Mouse (Mus musculus) heart, adult 2 months (tissue): ENCODE results near the gene Cklf. TPM values are rescaled to one million over a fixed set of nuclear protein-coding genes. Genes with fewer than 3 reads are reported as not detected.
"Not testable (repeated sequence)": the region's sequence is repeated elsewhere in the genome, so short reads cannot be mapped to it uniquely, and the experiment has no call there.

Experiments used
- DNase-seq, 2 experiments: peaks; one replicate each; pipeline ENCODE4 v3.0.0; 2021
- H3K27ac ChIP-seq: fragments of 200-600 bp; 2 replicates; pipeline ENCODE4 v1.8.1; 2022
- H3K27me3 ChIP-seq: fragments of 200-500 bp; 2 replicates; pipeline ENCODE4 v1.6.1; 2012; ENCODE audit warnings: mild to moderate bottlenecking, low read length, inconsistent platforms, mixed read lengths; ENCODE audit not compliant: control insufficient read depth, insufficient read depth
- H3K36me3 ChIP-seq: fragments of 200-500 bp; 2 replicates; pipeline ENCODE4 v1.6.1; 2012; ENCODE audit warnings: low read length, inconsistent platforms; ENCODE audit not compliant: control insufficient read depth, insufficient read depth
- H3K4me1 ChIP-seq: fragments of 200-500 bp; 2 replicates; pipeline ENCODE4 v1.6.1; 2011; ENCODE audit warnings: low read length; ENCODE audit not compliant: control insufficient read depth, insufficient read depth
- H3K4me3 ChIP-seq: fragments of 200-600 bp; 2 replicates; pipeline ENCODE4 v1.8.1; 2022
- H3K79me2 ChIP-seq: fragments of 200-500 bp; replicated peaks from 2 replicates; pipeline ENCODE4 v1.6.1; 2012; ENCODE audit warnings: mild to moderate bottlenecking, inconsistent platforms, low read length, moderate library complexity, mixed read lengths; ENCODE audit not compliant: control insufficient read depth, insufficient read depth
- H3K9ac ChIP-seq: fragments of 200-500 bp; 2 replicates; pipeline ENCODE4 v1.6.1; 2012; ENCODE audit warnings: low read depth, mild to moderate bottlenecking, control low read depth, inconsistent platforms, low read length, mixed read lengths
- CTCF ChIP-seq: fragments of 200-600 bp; IDR thresholded peaks from 2 replicates; pipeline ENCODE4 v1.8.1; 2022; ENCODE audit warnings: antibody characterized with exemption, mild to moderate bottlenecking, moderate library complexity
- EP300 ChIP-seq: fragments of 200-500 bp; IDR thresholded peaks from 2 replicates; pipeline ENCODE4 v1.6.1; 2011; ENCODE audit warnings: low read depth, low read length, control low read depth; ENCODE audit not compliant: insufficient read depth
- POLR2A ChIP-seq: fragments of 200-500 bp; IDR thresholded peaks from 2 replicates; pipeline ENCODE4 v1.6.1; 2011; ENCODE audit warnings: mild to moderate bottlenecking, low read depth, low read length, control low read depth; ENCODE audit not compliant: insufficient read depth
- WGBS: fragments of 180-500 bp; shearing (Covaris S2); methylation state at CpG from one replicate; pipeline ENCODE4 v1.1.7; 2018; 5-methylcytosine and 5-hydroxymethylcytosine counted together
- intact Hi-C: fragments of 180-260 bp; cut with DNase I; formaldehyde crosslinking; loops from one replicate; pipeline ENCODE4 v1.15.1; 2025
- polyA plus RNA-seq: library from polyadenylated mRNA; depleted of rRNA; stranded (reverse); fragments of >200 nt; gene quantifications from 2 replicates; pipeline ENCODE4 v1.2.3, GENCODE M21; 2012
- total RNA-seq, 2 experiments: library from RNA; stranded (reverse); gene quantifications; 2 replicates each; pipeline ENCODE4 v1.2.3; 2021

Gene Cklf
- total and polyA plus RNA-seq, 3 experiments: 2.8 to 3.5 (median 3.2) TPM

DNA sequence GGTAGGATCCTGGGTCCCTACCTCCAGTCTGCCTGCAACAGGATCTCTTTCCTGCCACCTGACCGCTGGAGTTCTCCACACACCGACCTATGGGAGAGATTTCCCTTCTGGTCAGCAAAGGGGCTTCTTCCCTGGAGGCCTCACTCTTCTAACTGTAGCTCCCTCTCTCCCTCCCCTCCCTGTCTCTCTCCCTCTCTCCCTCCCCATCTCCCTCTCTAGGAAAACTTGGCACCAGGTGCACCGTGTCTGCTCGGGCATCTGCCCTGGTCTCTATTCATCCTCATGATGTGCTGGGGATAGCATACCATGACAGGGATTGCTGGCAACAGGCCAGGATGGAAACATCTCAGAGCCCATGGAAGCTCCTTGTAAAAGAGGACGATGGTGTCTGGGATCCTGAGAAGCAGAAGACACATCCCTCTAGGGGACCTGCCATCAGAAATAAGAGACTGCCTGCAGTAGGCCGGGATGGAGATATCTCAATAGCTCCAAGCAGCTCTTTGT lies 18.3 kb downstream of the Cklf start:
- TF ChIP-seq POLR2A (no peak), CTCF (no peak), EP300 (no peak)
- Histone ChIP-seq H3K27me3 (no peaks in the 10 kb centered on the region), H3K79me2 (no peaks in the 10 kb centered on the region), H3K4me1 (no peaks in the 10 kb centered on the region), H3K36me3 (no peaks in the 10 kb centered on the region), H3K9ac (no peak overlapping the region), H3K27ac (no peak overlapping the region), H3K4me3 (no peak overlapping the region)
- intact Hi-C loops: no loop called here
- 70% methylated on average over 6 of the region's 6 CpGs for WGBS
- DNase-seq: no peak

- H3K36me3 ChIP-seq, DNase-seq, H3K27ac ChIP-seq, H3K27me3 ChIP-seq, H3K4me3 ChIP-seq, H3K4me1 ChIP-seq, H3K9ac ChIP-seq, H3K79me2 ChIP-seq: not testable (repeated sequence)
- intact Hi-C loops: loop anchor here (1.0 kb wide), 1 partner anchor 28 kb away; the partner anchor contains the start of gene Gm11020
- WGBS: 82% methylated on average over 12 of the region's 12 CpGs
These were observed 42.4 kb downstream of the Cklf start, which contains the start of gene Cmtm2a for GRCm38 (mm10) chr8:104293081-104293480. TSS of gene Cmtm2a (minus strand) at chr8:104293181.

- DNase-seq: no peak
- WGBS: 76% methylated on average over 1 of the region's 1 CpGs
- Histone ChIP-seq H3K9ac (no peak overlapping the region), H3K27me3 (no peaks in the 10 kb centered on the region), H3K79me2 (no peaks in the 10 kb centered on the region), H3K27ac (no peak overlapping the region), H3K4me1 (no peaks in the 10 kb centered on the region), H3K36me3 (no peaks in the 10 kb centered on the region), H3K4me3 (no peak overlapping the region)
- intact Hi-C loops: no loop called here
- no peak for TF ChIP-seq EP300
- TF ChIP-seq CTCF: no peak
- no peak for TF ChIP-seq POLR2A
These were observed 43.7 kb downstream of the Cklf start for GRCm38 (mm10) chr8:104294396-104294795.

DNA sequence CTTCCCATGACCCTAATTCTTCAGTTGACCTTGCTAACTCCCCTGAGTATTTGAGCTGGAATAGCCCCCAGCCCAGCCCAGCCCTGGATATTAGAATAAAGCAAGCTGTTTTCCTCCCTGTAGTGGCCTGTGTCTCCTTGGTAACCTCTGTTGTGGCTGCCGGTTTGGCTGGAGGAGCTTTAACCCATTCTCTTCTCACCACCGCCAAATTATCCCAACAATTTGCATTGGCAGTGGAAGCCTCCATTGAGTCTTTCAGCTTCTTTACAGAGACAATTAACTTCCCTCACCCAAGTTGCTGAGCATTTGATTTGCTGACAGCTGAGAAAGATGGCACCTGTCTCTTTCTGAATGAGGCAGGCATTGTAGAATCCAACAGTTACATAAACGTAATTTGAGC lies 50.9 kb downstream of the Cklf start:
- H3K4me1 ChIP-seq, H3K27me3 ChIP-seq, H3K79me2 ChIP-seq, H3K36me3 ChIP-seq, intact Hi-C loops, H3K27ac ChIP-seq, DNase-seq, H3K4me3 ChIP-seq, H3K9ac ChIP-seq: not testable (repeated sequence)
- 25% methylated on average over 3 of the region's 3 CpGs for WGBS

- H3K27ac ChIP-seq, H3K4me1 ChIP-seq, H3K9ac ChIP-seq, H3K36me3 ChIP-seq, H3K4me3 ChIP-seq, H3K79me2 ChIP-seq, intact Hi-C loops, H3K27me3 ChIP-seq, DNase-seq: not testable (repeated sequence)
- WGBS: 91% methylated on average over 4 of the region's 4 CpGs
These were observed 51.9 kb downstream of the Cklf start for GRCm38 (mm10) chr8:104302536-104302935.

GRCm38 (mm10) chr8:104304962-104305361 lies 54.3 kb downstream of the Cklf start:
- intact Hi-C loops: no loop called here
- H3K36me3 ChIP-seq: no peaks in the 10 kb centered on the region
- DNase-seq: no peak
- no peaks in the 10 kb centered on the region for H3K4me1 ChIP-seq
- 82% methylated on average over 11 of the region's 11 CpGs for WGBS
- no peak overlapping the region for H3K27ac ChIP-seq
- no peak overlapping the region for H3K9ac ChIP-seq
- no peaks in the 10 kb centered on the region for H3K27me3 ChIP-seq
- TF ChIP-seq EP300: no peak
- TF ChIP-seq CTCF: no peak
- no peak for TF ChIP-seq POLR2A
- H3K4me3 ChIP-seq: no peak overlapping the region
- H3K79me2 ChIP-seq: no peaks in the 10 kb centered on the region

GRCm38 (mm10) chr8:104308341-104308740 lies 57.7 kb downstream of the Cklf start:
- WGBS: 51% methylated on average over 6 of the region's 6 CpGs
- H3K4me3 ChIP-seq, H3K36me3 ChIP-seq, H3K27ac ChIP-seq, H3K4me1 ChIP-seq, H3K79me2 ChIP-seq, DNase-seq, intact Hi-C loops, H3K9ac ChIP-seq, H3K27me3 ChIP-seq: not testable (repeated sequence)

DNA sequence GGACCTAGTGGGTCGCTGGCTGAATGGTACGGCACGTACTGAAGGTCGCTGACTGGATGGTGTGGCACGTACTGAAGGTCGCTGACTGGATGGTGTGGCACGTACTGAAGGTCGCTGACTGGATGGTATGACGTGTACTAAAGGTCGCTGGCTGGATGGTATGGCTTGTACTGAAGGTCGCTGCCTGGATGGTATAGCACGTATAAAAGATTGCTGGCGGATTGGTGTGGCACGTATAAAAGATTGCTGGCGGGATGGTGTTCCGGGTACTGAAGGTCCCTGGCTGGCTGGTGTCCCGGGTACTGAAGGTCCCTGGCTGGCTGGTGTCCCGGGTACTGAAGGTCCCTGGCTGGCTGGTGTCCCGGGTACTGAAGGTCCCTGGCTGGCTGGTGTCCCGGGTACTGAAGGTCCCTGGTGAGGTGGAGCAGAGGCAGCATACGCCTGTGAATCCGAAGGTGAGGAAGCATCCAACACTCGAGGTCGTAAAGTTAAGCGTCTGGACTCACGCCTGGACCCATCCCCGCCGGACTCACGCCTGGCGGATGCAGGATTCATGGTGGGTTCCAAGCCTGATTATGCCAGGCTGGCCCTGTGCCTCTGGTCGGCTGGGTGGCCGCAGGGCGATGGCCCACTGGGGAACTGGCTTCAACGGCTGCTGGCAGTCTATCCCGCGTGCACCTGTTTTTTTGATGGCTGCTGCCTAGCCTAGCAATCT lies 58.9 kb downstream of the Cklf start, which contains the start of the genes Gm45711 and Cmtm1:
Gene Gm45711, minus strand, starts transcription at position 641 of the 715 bp plus-strand sequence.
Gene Cmtm1, minus strand, starts transcription at position 705 of the 715 bp plus-strand sequence.
- H3K9ac ChIP-seq, H3K27me3 ChIP-seq, intact Hi-C loops, H3K79me2 ChIP-seq, H3K36me3 ChIP-seq, H3K27ac ChIP-seq, H3K4me3 ChIP-seq, H3K4me1 ChIP-seq: not testable (repeated sequence)
- peak; percentile 41 to 53 for DNase-seq
- 57% methylated on average over 36 of the region's 36 CpGs for WGBS

GRCm38 (mm10) chr8:104312023-104312422 lies 61.4 kb downstream of the Cklf start:
- WGBS: 88% methylated on average over 3 of the region's 3 CpGs
- H3K4me3 ChIP-seq: not testable (repeated sequence)

More at GRCm38 (mm10) chr8:104312023-104312422, 61.4 kb downstream of the Cklf start:
- H3K27me3 ChIP-seq, intact Hi-C loops, H3K9ac ChIP-seq, H3K27ac ChIP-seq, H3K4me1 ChIP-seq, H3K79me2 ChIP-seq, DNase-seq, H3K36me3 ChIP-seq: not testable (repeated sequence)
